Mouse (Mus musculus): Measurements from ENCODE around the gene Bcdin3d. TPM values are rescaled to one million over a fixed set of nuclear protein-coding genes. Genes with fewer than 3 reads are reported as not detected.

Gene Bcdin3d
- 16.1 and 16.3 TPM in 2 replicates for polyA plus RNA-seq (2015; fragmentation: Nextera tagmentation; extraction: Ambion mirVana)

- peak within 1 kb of the TSS; percentile 78 for H3K9ac ChIP-seq (ENCODE audit: low read depth, low read length)
- H3K27ac ChIP-seq = peak within 1 kb of the TSS; percentile 85
- no peaks in the 10 kb centered on the region for H3K36me3 ChIP-seq (ENCODE audit: insufficient read depth, low read length)
- DNase-seq (ENCODE audit: low spot score) (peak; percentile 96), ATAC-seq (replicated peaks; ENCODE audit: low FRiP score, low read depth) (peak; percentile 74)
- H3K4me3 ChIP-seq (replicated peaks; ENCODE audit: low read depth, low read length) = peak within 1 kb of the TSS; percentile 61
- H3K9me3 ChIP-seq (replicated peaks; ENCODE audit: low read length) = no peaks in the 10 kb centered on the region
- TF ChIP-seq CTCF (IDR thresholded peaks at IDR 0.05; ENCODE audit: low read depth) = peak; percentile 58
- H3K4me1 ChIP-seq (replicated peaks; ENCODE audit: insufficient read depth, low read length) = no peaks in the 10 kb centered on the region; the same call in 1 of the 2 replicates
- under 1% methylated on average over 26 of the region's 26 CpGs for WGBS
- H3K4me2 ChIP-seq (ENCODE audit: low read length) = peak within 1 kb of the TSS; percentile 69
- H3K27me3 ChIP-seq (ENCODE audit: insufficient read depth, low read length) = no peaks in the 10 kb centered on the region
These were observed at the start of gene Bcdin3d for GRCm38 (mm10) chr15:99474576-99474926. TSS of gene Bcdin3d (minus strand) at chr15:99474730.

GRCm38 (mm10) chr15:99520306-99520705, 45.8 kb upstream of the Bcdin3d start:
- DNase-seq (ENCODE audit: low spot score) (no peak), ATAC-seq (replicated peaks; ENCODE audit: low FRiP score, low read depth) (no peak)
- Histone ChIP-seq H3K36me3 (ENCODE audit: insufficient read depth, low read length) (no peaks in the 10 kb centered on the region), H3K27ac (no peak overlapping the region), H3K4me1 (replicated peaks; ENCODE audit: insufficient read depth, low read length) (no peaks in the 10 kb centered on the region), H3K27me3 (ENCODE audit: insufficient read depth, low read length) (no peaks in the 10 kb centered on the region; the same call in 1 of the 2 replicates), H3K9me3 (replicated peaks; ENCODE audit: low read length) (no peaks in the 10 kb centered on the region), H3K4me2 (ENCODE audit: low read length) (no peak overlapping the region), H3K4me3 (replicated peaks; ENCODE audit: low read depth, low read length) (no peak overlapping the region), H3K9ac (ENCODE audit: low read depth, low read length) (no peak overlapping the region)
- no peak for TF ChIP-seq CTCF (IDR thresholded peaks at IDR 0.05; ENCODE audit: low read depth)
- WGBS = 74% methylated on average over 7 of the region's 7 CpGs

- Histone ChIP-seq H3K27me3 (ENCODE audit: insufficient read depth, low read length) (no peaks in the 10 kb centered on the region; the same call in 1 of the 2 replicates), H3K9ac (ENCODE audit: low read depth, low read length) (no peak overlapping the region), H3K9me3 (replicated peaks; ENCODE audit: low read length) (no peaks in the 10 kb centered on the region), H3K27ac (no peak overlapping the region), H3K36me3 (ENCODE audit: insufficient read depth, low read length) (no peaks in the 10 kb centered on the region), H3K4me3 (replicated peaks; ENCODE audit: low read depth, low read length) (no peak overlapping the region), H3K4me2 (ENCODE audit: low read length) (no peak overlapping the region), H3K4me1 (replicated peaks; ENCODE audit: insufficient read depth, low read length) (no peaks in the 10 kb centered on the region)
- DNase-seq (ENCODE audit: low spot score) (no peak), ATAC-seq (replicated peaks; ENCODE audit: low FRiP score, low read depth) (no peak)
- TF ChIP-seq CTCF (IDR thresholded peaks at IDR 0.05; ENCODE audit: low read depth) = no peak
- WGBS = 95% methylated on average over 9 of the region's 9 CpGs
These were observed 45.1 kb upstream of the Bcdin3d start for GRCm38 (mm10) chr15:99519626-99520025.

DNA sequence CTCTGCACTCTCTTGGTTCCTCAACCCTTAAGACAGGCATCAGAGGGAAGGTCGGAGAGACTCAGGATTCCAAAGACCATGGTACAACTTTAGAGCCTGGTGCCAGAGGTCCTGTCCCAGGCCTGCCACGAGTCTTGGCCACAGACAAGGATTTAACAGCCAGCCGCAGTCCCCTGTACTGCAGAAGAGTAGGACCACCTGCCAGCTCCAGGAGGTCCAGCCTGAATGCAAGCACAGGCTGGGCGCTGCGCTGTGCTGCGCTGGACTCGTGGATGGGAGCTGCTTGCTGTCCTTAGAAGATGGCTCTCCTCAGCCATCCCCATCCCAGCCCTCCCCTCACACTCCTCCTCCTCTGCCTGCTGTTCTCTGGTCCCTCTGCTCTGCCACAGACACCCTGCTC, 43.2 kb upstream of the Bcdin3d start:
- Histone ChIP-seq H3K9ac (ENCODE audit: low read depth, low read length) (no peak overlapping the region), H3K36me3 (ENCODE audit: insufficient read depth, low read length) (no peaks in the 10 kb centered on the region), H3K4me1 (replicated peaks; ENCODE audit: insufficient read depth, low read length) (0 out of 2 replicates have a peak, but pooled peaks cover 2% of the 10 kb centered on the region), H3K4me3 (replicated peaks; ENCODE audit: low read depth, low read length) (no peak overlapping the region), H3K27ac (no peak overlapping the region), H3K9me3 (replicated peaks; ENCODE audit: low read length) (no peaks in the 10 kb centered on the region), H3K4me2 (ENCODE audit: low read length) (no peak overlapping the region), H3K27me3 (ENCODE audit: insufficient read depth, low read length) (no peaks in the 10 kb centered on the region; the same call in 1 of the 2 replicates)
- WGBS = 60% methylated on average over 7 of the region's 7 CpGs
- ATAC-seq (replicated peaks; ENCODE audit: low FRiP score, low read depth) (no peak), DNase-seq (ENCODE audit: low spot score) (no peak)
- TF ChIP-seq CTCF (IDR thresholded peaks at IDR 0.05; ENCODE audit: low read depth) = no peak

DNA sequence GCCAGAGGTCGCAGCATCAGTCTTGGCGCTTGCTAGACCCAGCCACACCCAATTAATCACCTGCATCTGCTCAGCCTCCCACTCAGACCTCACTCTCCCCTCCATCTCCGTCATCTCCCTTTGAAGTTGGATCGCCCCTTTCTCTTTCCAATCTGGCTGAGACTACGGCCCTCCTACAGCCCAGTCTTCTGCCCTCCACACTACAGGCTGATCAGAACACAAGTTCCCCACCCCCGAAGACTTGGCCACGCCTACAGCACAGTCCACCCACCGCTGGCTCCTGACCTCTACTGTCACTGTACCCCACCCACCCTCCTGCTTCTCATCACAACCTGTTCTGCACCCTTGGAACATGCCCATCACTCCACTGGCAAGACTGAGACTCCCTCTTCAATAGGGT, 42.2 kb upstream of the Bcdin3d start:
- ATAC-seq (replicated peaks; ENCODE audit: low FRiP score, low read depth) (no peak), DNase-seq (ENCODE audit: low spot score) (peak; percentile 71)

GRCm38 (mm10) chr15:99511797-99512525, 37.4 kb upstream of the Bcdin3d start:
- WGBS = 77% methylated on average over 15 of the region's 15 CpGs
- Histone ChIP-seq H3K4me1 (replicated peaks; ENCODE audit: insufficient read depth, low read length) (0 out of 2 replicates have a peak, but pooled peaks cover 4% of the 10 kb centered on the region), H3K36me3 (ENCODE audit: insufficient read depth, low read length) (no peaks in the 10 kb centered on the region), H3K9me3 (replicated peaks; ENCODE audit: low read length) (no peaks in the 10 kb centered on the region), H3K27ac (no peak overlapping the region), H3K4me3 (replicated peaks; ENCODE audit: low read depth, low read length) (no peak overlapping the region), H3K9ac (ENCODE audit: low read depth, low read length) (no peak overlapping the region), H3K27me3 (ENCODE audit: insufficient read depth, low read length) (no peaks in the 10 kb centered on the region; the same call in 1 of the 2 replicates), H3K4me2 (ENCODE audit: low read length) (no peak overlapping the region)
- ATAC-seq (replicated peaks; ENCODE audit: low FRiP score, low read depth) (no peak), DNase-seq (ENCODE audit: low spot score) (no peak)
- no peak for TF ChIP-seq CTCF (IDR thresholded peaks at IDR 0.05; ENCODE audit: low read depth)

More for the DNA sequence above, 42.2 kb upstream of the Bcdin3d start:
- Histone ChIP-seq H3K4me1 (replicated peaks; ENCODE audit: insufficient read depth, low read length) (0 out of 2 replicates have a peak, but pooled peaks cover 4% of the 10 kb centered on the region), H3K27me3 (ENCODE audit: insufficient read depth, low read length) (no peaks in the 10 kb centered on the region; the same call in 1 of the 2 replicates), H3K27ac (no peak overlapping the region), H3K4me3 (replicated peaks; ENCODE audit: low read depth, low read length) (no peak overlapping the region), H3K9me3 (replicated peaks; ENCODE audit: low read length) (no peaks in the 10 kb centered on the region), H3K9ac (ENCODE audit: low read depth, low read length) (no peak overlapping the region), H3K4me2 (ENCODE audit: low read length) (no peak overlapping the region), H3K36me3 (ENCODE audit: insufficient read depth, low read length) (no peaks in the 10 kb centered on the region)
- TF ChIP-seq CTCF (IDR thresholded peaks at IDR 0.05; ENCODE audit: low read depth) = no peak
- 25% methylated on average over 8 of the region's 8 CpGs for WGBS

Measured in kidney, postnatal 0 days (tissue).